Mouse (Mus musculus): ENCODE measurements at regions not wholly inside any gene's neighbourhood (a gene's known extent, or its start where the extent isn't known, plus 50 kb on each side); places are given as distances from the start of the nearest gene placed in this dataset.

GRCm38 (mm10) chr6:147832521-147832920 lies 214.5 kb upstream of the Far2 start:
- no peak for DNase-seq

DNA sequence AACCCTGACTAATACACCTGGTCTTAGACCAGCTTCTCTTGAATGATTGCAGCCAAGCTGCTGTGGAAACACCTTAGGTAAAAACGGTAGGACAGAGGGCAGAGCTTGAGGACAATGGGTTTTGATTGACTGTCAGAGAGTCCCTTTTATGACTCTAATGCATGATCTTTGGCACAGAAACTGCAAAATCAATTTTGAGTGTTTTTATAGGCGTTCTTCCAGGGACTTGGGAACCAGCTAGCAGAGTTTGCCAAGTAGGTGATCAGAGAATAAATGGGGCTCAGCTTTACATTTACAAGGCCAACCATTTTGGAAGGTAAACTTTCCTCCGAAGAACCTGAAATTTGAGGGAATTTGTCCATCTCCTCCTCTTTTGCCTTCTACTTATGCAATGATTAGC lies 213.6 kb upstream of the Far2 start:
- DNase-seq: no peak

GRCm38 (mm10) chr6:147838846-147839245 lies 208.2 kb upstream of the Far2 start:
- DNase-seq: no peak

DNA sequence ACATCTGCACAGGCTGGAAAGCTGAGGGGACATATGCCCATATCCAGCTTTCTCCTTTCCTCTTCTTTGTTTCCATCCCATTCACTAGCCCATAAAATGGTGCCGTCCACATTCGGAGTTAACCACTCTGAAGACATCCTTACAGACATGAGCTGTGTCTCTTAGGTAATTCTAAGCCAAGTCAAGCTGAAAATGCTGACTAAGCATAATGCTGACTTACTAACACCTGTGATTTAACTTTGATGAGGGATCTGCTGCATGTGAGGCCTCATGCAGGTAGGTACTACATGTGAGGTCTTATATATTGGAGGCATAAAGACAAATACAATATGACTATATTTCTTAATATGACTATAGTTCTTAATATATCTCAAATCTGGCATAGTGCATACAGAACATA lies 197.1 kb upstream of the Far2 start:
- no peak for DNase-seq

- DNase-seq: no peak
Observed at GRCm38 (mm10) chr6:147861116-147861515, 185.9 kb upstream of the Far2 start.

- DNase-seq: no peak
Observed at GRCm38 (mm10) chr6:147871033-147871432, 176.0 kb upstream of the Far2 start.

DNA sequence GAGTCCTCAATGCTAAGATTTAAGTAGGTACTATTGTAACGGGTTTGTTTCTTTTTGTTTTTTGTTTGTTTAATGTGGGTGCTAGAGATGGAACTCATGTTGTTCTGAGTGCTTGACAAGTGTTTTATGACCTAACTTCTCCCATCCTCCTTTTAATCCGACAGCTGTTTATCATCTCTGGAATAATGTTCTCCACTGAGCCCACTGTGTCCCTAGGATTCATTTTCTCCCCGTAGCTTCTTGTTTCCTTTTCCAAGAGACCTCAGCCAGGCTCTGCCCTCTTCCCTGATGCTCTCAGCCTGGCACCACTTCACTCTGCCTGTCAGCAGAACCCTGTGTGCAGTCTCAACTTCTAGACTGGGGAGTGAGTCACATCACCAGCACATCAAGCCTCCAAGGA lies 173.9 kb upstream of the Far2 start:
- peak; percentile 3 for DNase-seq

DNA sequence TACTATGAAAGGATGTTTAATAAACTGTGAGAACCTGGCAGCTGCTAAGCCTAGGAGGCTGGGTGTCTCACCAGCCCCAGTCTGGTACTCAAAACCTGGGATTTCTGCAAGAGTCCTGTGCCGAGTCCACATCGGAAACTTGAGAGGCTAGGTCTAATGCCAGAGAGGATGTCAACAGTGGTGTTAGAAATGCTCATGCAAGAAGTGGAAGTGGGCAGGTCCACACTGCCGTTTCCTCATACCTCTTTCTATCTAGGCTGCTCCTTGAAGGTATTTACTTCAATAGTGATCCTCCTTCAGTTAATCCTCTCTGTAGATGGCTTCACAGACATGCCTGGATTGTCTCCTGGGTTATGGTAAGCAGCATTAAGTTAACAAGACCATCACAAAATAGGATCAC lies 168.6 kb upstream of the Far2 start:
- peak; percentile 23 for DNase-seq

DNA sequence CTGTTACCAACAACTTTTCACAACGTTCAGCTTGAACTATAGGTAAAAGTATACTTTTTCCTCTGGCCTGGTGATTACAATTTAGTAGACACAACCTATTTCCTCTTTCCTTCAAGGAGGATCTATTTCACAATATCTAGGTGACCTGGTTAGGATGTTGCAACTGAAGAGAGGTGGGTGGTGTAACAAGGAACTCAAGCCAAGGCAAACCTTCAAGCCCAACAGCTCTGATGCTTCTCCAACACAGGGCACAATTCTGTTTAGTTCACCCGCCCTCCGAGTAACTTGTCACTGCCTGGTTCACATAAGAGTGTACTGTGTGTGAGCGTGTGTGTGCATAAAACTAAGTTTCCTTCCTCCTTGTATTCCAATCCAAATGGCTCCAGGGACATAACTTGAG lies 161.2 kb upstream of the Far2 start:
- peak; percentile 51 for DNase-seq

DNA sequence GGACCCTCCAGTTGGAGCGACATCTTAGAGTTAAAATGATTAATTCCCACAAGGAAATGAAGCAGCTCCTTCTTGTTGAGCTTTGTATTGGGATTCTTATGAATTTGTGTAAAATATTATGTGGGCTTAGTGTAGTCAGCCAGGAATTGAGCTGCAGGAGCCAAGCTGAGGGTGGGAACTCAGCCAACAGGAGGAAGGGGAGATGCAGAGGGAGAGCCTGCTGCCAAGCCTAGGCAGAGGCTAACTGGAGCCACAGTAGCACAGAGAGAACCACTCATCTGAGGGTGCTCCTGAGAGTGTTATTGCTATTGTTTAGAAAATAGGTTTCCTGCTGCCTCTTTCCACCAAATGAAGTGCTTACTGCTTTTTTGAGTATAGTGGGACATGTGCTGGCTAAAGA lies 127.4 kb upstream of the Far2 start:
- DNase-seq: no peak

GRCm38 (mm10) chr6:147921091-147921490 lies 126.0 kb upstream of the Far2 start:
- DNase-seq: no peak

DNA sequence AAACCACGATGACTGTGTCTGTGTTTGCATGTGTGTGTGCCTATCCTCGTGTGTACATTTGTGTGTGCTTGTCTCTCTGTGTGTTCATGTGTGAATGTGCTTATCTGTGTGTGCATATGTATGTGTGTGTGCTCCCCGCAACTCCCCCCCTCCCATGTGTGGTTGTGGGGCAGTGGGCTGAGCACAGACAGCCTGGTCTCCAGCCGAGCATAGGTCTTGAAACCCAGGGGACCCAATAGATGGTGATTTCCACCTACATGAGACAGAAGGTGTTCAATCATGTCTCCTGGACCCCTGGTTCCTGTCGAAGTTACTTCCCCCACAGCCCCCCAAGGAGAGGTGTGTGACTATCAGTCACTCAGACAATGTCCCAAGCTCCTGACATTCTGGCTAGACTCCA lies 124.6 kb upstream of the Far2 start:
- no peak for DNase-seq

GRCm38 (mm10) chr6:147923246-147923645 lies 123.8 kb upstream of the Far2 start:
- DNase-seq: no peak

- no peak for DNase-seq
Observed at GRCm38 (mm10) chr6:147928951-147929350, 118.1 kb upstream of the Far2 start.

- no peak for DNase-seq
Observed at GRCm38 (mm10) chr6:147944020-147944419, 103.0 kb upstream of the Far2 start.

- peak; percentile 23 for DNase-seq
Observed at GRCm38 (mm10) chr6:147944940-147945676, 102.0 kb upstream of the Far2 start.

GRCm38 (mm10) chr6:147947997-147948396 lies 99.1 kb upstream of the Far2 start:
- DNase-seq: no peak

- DNase-seq: peak; percentile 76
Observed at GRCm38 (mm10) chr6:147951642-147952041, 95.4 kb upstream of the Far2 start.

DNA sequence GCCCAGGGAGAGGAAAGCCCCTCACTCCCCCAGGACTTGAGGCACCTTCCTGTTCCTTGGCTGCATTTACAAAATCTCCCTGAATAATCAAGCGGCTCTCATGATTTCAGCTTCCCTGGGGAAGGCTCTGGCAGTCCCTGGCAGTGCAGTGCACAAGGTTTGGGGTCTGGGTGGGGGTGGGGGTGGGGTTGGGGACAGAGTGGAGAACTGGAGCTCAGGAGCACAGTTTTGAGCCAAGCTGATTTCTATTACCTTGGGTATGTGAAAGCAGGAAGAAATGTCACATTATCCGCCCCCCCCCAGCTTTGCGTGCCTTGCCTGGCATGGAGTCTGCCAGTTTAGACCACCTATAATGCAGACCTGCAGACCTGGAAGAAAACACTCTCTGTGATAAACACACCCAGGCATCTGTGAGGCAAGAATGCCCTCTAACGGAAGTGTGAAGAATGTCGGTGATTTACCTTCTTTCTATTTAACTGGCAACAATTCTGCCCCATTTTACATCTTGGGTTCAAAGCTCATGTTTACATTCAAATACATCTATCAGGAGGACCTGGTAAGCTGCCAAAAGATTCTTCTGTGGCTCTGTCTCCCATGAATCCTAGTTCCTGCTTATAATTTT lies 93.9 kb upstream of the Far2 start:
- peak; percentile 18 for DNase-seq

GRCm38 (mm10) chr6:147953753-147954152 lies 93.3 kb upstream of the Far2 start:
- DNase-seq: peak; percentile 49

DNA sequence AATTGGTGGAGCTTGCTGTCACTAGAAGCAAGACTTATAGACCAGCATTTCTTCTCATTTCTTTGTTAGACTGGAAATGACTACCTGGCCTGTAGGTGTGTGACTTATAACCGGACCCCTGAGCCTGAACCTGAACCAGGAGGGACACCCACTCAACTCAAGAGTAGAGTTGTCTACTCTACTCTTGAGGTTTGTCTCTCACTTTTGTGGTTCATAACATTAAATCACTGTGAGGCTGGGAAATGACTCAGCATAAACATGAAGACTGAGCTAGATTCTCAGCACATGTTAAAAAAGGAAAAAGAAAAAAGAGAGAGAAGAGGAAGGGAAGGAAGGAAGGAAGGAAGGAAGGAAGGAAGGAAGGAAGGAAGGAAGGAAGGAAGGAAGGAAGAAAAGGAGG lies 92.8 kb upstream of the Far2 start:
- no peak for DNase-seq

GRCm38 (mm10) chr6:147954967-147955830 lies 91.9 kb upstream of the Far2 start:
- peak; percentile 32 for DNase-seq

GRCm38 (mm10) chr6:147964739-147965138 lies 82.3 kb upstream of the Far2 start:
- no peak for DNase-seq

GRCm38 (mm10) chr6:147970162-147970608 lies 76.9 kb upstream of the Far2 start:
- DNase-seq: no peak

All from lung, postnatal 36 days (tissue).